In genomic region chr8:70667071-70667470, GRCm38 (mm10) we compare ENCODE assay signal across 9 mouse cellular contexts. TPM values are rescaled to one million over a fixed set of nuclear protein-coding genes. Genes with fewer than 3 reads are reported as not detected.
A peak's percentile ranks its signal among the peaks of the same experiment; 100 is the strongest.
DNase-seq lines count a peak whose midpoint lies in the region; ATAC-seq lines count a peak whose summit lies in the region.
"Had no signal": no experiment of that assay in that cellular context is flagged by ENCODE, and none has a peak within 500 bp of the region (broad histone marks: within the 10 kb centered on the region; RNA-seq: fewer than 3 reads in every experiment).

No protein-coding gene starts in this region.

- H3K4me3 ChIP-seq in forebrain, embryonic 13.5 days, result no peak overlapping the region
- H3K4me3 ChIP-seq in forebrain, embryonic 10.5 days, result no peak overlapping the region
- H3K4me3 ChIP-seq in midbrain, embryonic 10.5 days, result no peak overlapping the region
- no peak overlapping the region for H3K4me3 ChIP-seq in midbrain, embryonic 13.5 days (replicated peaks)
- H3K4me3 ChIP-seq in intestine, embryonic 15.5 days (replicated peaks), result no peak overlapping the region

- no peaks in the 10 kb centered on the region for H3K36me3 ChIP-seq in forebrain, embryonic 13.5 days (ENCODE audit: poor library complexity, severe bottlenecking)
- no peaks in the 10 kb centered on the region for H3K36me3 ChIP-seq in forebrain, embryonic 10.5 days (replicated peaks)
- H3K36me3 ChIP-seq in midbrain, embryonic 10.5 days, result no peaks in the 10 kb centered on the region
- H3K36me3 ChIP-seq in midbrain, embryonic 13.5 days, result no peaks in the 10 kb centered on the region
- H3K36me3 ChIP-seq in intestine, embryonic 15.5 days, result no peaks in the 10 kb centered on the region

- 63% methylated on average over 5 of the region's 5 CpGs for WGBS in forebrain, embryonic 13.5 days
- 79% methylated on average over 5 of the region's 5 CpGs for WGBS in forebrain, embryonic 10.5 days
- 81% methylated on average over 5 of the region's 5 CpGs for WGBS in midbrain, embryonic 10.5 days
- 71% methylated on average over 5 of the region's 5 CpGs for WGBS in midbrain, embryonic 13.5 days
- WGBS in intestine, embryonic 15.5 days, result 69% methylated on average over 5 of the region's 5 CpGs

- peak; percentile 32; the same call in 1 of the 2 replicates for ATAC-seq in forebrain, embryonic 13.5 days
- ATAC-seq in midbrain, embryonic 13.5 days, result no peak
- peak; percentile 59; the same call in 1 of the 2 replicates for ATAC-seq in intestine, embryonic 15.5 days

- H3K4me2 ChIP-seq in forebrain, embryonic 13.5 days, result no peak overlapping the region
- no peak overlapping the region for H3K4me2 ChIP-seq in midbrain, embryonic 13.5 days (replicated peaks)
- H3K4me2 ChIP-seq in intestine, embryonic 15.5 days (replicated peaks), result no peak overlapping the region

- no peaks in the 10 kb centered on the region for H3K4me1 ChIP-seq in forebrain, embryonic 13.5 days
- H3K4me1 ChIP-seq in forebrain, embryonic 10.5 days, result peaks cover 20% of the 10 kb centered on the region
- peaks cover 11% of the 10 kb centered on the region for H3K4me1 ChIP-seq in midbrain, embryonic 10.5 days
- H3K4me1 ChIP-seq in midbrain, embryonic 13.5 days (replicated peaks), result peaks cover under 1% of the 10 kb centered on the region; the same call in 1 of the 2 replicates
- H3K4me1 ChIP-seq in intestine, embryonic 15.5 days (replicated peaks), result 0 out of 2 replicates have a peak, but pooled peaks cover 4% of the 10 kb centered on the region

- H3K9me3 ChIP-seq in forebrain, embryonic 13.5 days (replicated peaks), result no peaks in the 10 kb centered on the region
- H3K9me3 ChIP-seq in forebrain, embryonic 10.5 days, result 0 out of 2 replicates have a peak, but pooled peaks cover 3% of the 10 kb centered on the region
- H3K9me3 ChIP-seq in midbrain, embryonic 10.5 days (replicated peaks), result peaks cover 7% of the 10 kb centered on the region; the same call in 1 of the 2 replicates
- no peaks in the 10 kb centered on the region for H3K9me3 ChIP-seq in midbrain, embryonic 13.5 days
- no peaks in the 10 kb centered on the region for H3K9me3 ChIP-seq in intestine, embryonic 15.5 days

- H3K9ac ChIP-seq in forebrain, embryonic 13.5 days, result no peak overlapping the region
- H3K9ac ChIP-seq in midbrain, embryonic 13.5 days (replicated peaks), result no peak overlapping the region
- H3K9ac ChIP-seq in intestine, embryonic 15.5 days, result no peak overlapping the region

- no peak for DNase-seq in forebrain, embryonic 10.5 days (ENCODE audit: extremely low spot score, low spot score)
- no peak for DNase-seq in midbrain, embryonic 10.5 days (ENCODE audit: low spot score)
- peak; percentile 60 for DNase-seq in lung, postnatal 25 days (ENCODE audit: low spot score)
- DNase-seq in urinary bladder, adult 18-20 months (ENCODE audit: low spot score in 2 of 2), result no peak
- DNase-seq in ovary, postnatal 14 days (ENCODE audit: low spot score), result no peak

- H3K27ac ChIP-seq in forebrain, embryonic 13.5 days, result no peak overlapping the region
- no peak overlapping the region for H3K27ac ChIP-seq in forebrain, embryonic 10.5 days
- 0 out of 2 replicates have a peak overlapping the region, but pooled peaks have one; percentile 23 for H3K27ac ChIP-seq in midbrain, embryonic 10.5 days (replicated peaks)
- H3K27ac ChIP-seq in midbrain, embryonic 13.5 days, result no peak overlapping the region
- H3K27ac ChIP-seq in intestine, embryonic 15.5 days, result no peak overlapping the region

- no peaks in the 10 kb centered on the region for H3K27me3 ChIP-seq in forebrain, embryonic 13.5 days
- no peaks in the 10 kb centered on the region for H3K27me3 ChIP-seq in forebrain, embryonic 10.5 days (ENCODE audit: poor library complexity, severe bottlenecking)
- H3K27me3 ChIP-seq in midbrain, embryonic 10.5 days (ENCODE audit: low read depth, poor library complexity, severe bottlenecking), result no peaks in the 10 kb centered on the region
- no peaks in the 10 kb centered on the region for H3K27me3 ChIP-seq in midbrain, embryonic 13.5 days
- no peaks in the 10 kb centered on the region for H3K27me3 ChIP-seq in intestine, embryonic 15.5 days (replicated peaks)

RNA-seq across cellular contexts. Expression of gene Lsm4, which starts 6.0 kb away (rescaled TPM):
- polyA plus RNA-seq in forebrain, embryonic 13.5 days (2015; fragmentation: Nextera tagmentation; extraction: Ambion mirVana), result 238 and 239 TPM in 2 replicates
- polyA plus RNA-seq in forebrain, embryonic 10.5 days (2016; fragmentation: Nextera tagmentation; extraction: Ambion mirVana), result 336 and 339 TPM in 2 replicates
- 315 and 355 TPM in 2 replicates for polyA plus RNA-seq in midbrain, embryonic 10.5 days (2016; fragmentation: Nextera tagmentation; extraction: Ambion mirVana)
- 176 and 201 TPM in 2 replicates for polyA plus RNA-seq in midbrain, embryonic 13.5 days (2015; fragmentation: Nextera tagmentation; extraction: Ambion mirVana)
- polyA plus RNA-seq in intestine, embryonic 15.5 days (2015; fragmentation: Nextera tagmentation; extraction: Ambion mirVana), result 286 and 323 TPM in 2 replicates

RNA-seq across cellular contexts. Expression of gene Pgpep1, which starts 6.9 kb away (rescaled TPM):
- polyA plus RNA-seq in forebrain, embryonic 13.5 days (2015; fragmentation: Nextera tagmentation; extraction: Ambion mirVana), result 64.6 and 80.8 TPM in 2 replicates
- polyA plus RNA-seq in forebrain, embryonic 10.5 days (2016; fragmentation: Nextera tagmentation; extraction: Ambion mirVana), result 40.5 and 49.3 TPM in 2 replicates
- polyA plus RNA-seq in midbrain, embryonic 10.5 days (2016; fragmentation: Nextera tagmentation; extraction: Ambion mirVana), result 51.8 and 89.7 TPM in 2 replicates
- 87.5 and 99.4 TPM in 2 replicates for polyA plus RNA-seq in midbrain, embryonic 13.5 days (2015; fragmentation: Nextera tagmentation; extraction: Ambion mirVana)
- polyA plus RNA-seq in intestine, embryonic 15.5 days (2015; fragmentation: Nextera tagmentation; extraction: Ambion mirVana), result 58.0 and 74.2 TPM in 2 replicates

RNA-seq across cellular contexts. Expression of gene Jund, which starts 31.7 kb away (rescaled TPM):
- polyA plus RNA-seq in forebrain, embryonic 13.5 days (2015; fragmentation: Nextera tagmentation; extraction: Ambion mirVana), result 58.6 and 68.8 TPM in 2 replicates
- 49.6 and 50.9 TPM in 2 replicates for polyA plus RNA-seq in forebrain, embryonic 10.5 days (2016; fragmentation: Nextera tagmentation; extraction: Ambion mirVana)
- polyA plus RNA-seq in midbrain, embryonic 10.5 days (2016; fragmentation: Nextera tagmentation; extraction: Ambion mirVana), result 62.5 and 78.6 TPM in 2 replicates
- 65.1 and 97.7 TPM in 2 replicates for polyA plus RNA-seq in midbrain, embryonic 13.5 days (2015; fragmentation: Nextera tagmentation; extraction: Ambion mirVana)
- 83.7 and 88.8 TPM in 2 replicates for polyA plus RNA-seq in intestine, embryonic 15.5 days (2015; fragmentation: Nextera tagmentation; extraction: Ambion mirVana)

RNA-seq across cellular contexts. Expression of gene Gdf15, which starts 34.8 kb away (rescaled TPM):
- 0.15 TPM in 1 of 2 replicates, not detected in the other for polyA plus RNA-seq in forebrain, embryonic 13.5 days (2015; fragmentation: Nextera tagmentation; extraction: Ambion mirVana)
- polyA plus RNA-seq in forebrain, embryonic 10.5 days (2016; fragmentation: Nextera tagmentation; extraction: Ambion mirVana), result not detected in 2 replicates
- not detected in 2 replicates for polyA plus RNA-seq in midbrain, embryonic 10.5 days (2016; fragmentation: Nextera tagmentation; extraction: Ambion mirVana)
- polyA plus RNA-seq in midbrain, embryonic 13.5 days (2015; fragmentation: Nextera tagmentation; extraction: Ambion mirVana), result 0.30 TPM in 1 of 2 replicates, not detected in the other
- polyA plus RNA-seq in intestine, embryonic 15.5 days (2015; fragmentation: Nextera tagmentation; extraction: Ambion mirVana), result 2.3 and 2.9 TPM in 2 replicates

RNA-seq across cellular contexts. Expression of gene Iqcn, which starts 36.2 kb away (rescaled TPM):
- 0.05 and 0.11 TPM in 2 replicates for polyA plus RNA-seq in forebrain, embryonic 13.5 days (2015; fragmentation: Nextera tagmentation; extraction: Ambion mirVana)
- polyA plus RNA-seq in forebrain, embryonic 10.5 days (2016; fragmentation: Nextera tagmentation; extraction: Ambion mirVana), result 0.02 TPM in 1 of 2 replicates, not detected in the other
- polyA plus RNA-seq in midbrain, embryonic 10.5 days (2016; fragmentation: Nextera tagmentation; extraction: Ambion mirVana), result not detected in 2 replicates
- 0.07 and 0.08 TPM in 2 replicates for polyA plus RNA-seq in midbrain, embryonic 13.5 days (2015; fragmentation: Nextera tagmentation; extraction: Ambion mirVana)
- not detected in 2 replicates for polyA plus RNA-seq in intestine, embryonic 15.5 days (2015; fragmentation: Nextera tagmentation; extraction: Ambion mirVana)
- polyA plus RNA-seq: neural tube, embryonic 11.5 days had no signal
